In the genomic region with DNA sequence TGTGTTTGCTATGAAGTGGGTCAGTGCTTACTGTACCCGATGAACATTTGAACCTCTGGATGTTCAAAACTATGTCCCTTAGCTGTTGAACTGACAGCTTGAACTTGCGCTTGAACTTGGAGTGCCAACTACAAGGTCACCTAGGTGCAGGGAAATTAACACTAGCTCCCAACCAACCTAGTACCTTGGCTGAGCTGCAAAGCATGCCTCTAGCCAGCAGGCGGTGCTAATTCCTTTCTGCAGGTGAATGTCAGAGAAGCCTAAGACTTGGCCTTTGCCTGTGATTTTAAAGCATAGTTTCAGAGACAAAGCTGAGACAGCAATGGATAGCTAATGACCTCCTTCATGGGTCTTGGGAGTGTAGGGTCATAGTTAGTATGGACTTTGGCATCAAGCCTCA, we compare ENCODE assay signal across 9 mouse cellular contexts. TPM values are rescaled to one million over a fixed set of nuclear protein-coding genes. Genes with fewer than 3 reads are reported as not detected.
DNase-seq lines count a peak whose midpoint lies in the region; ATAC-seq and TF ChIP-seq lines count a peak whose summit lies in the region.
"Had no signal": no experiment of that assay in that cellular context is flagged by ENCODE, and none has a peak within 500 bp of the region (broad histone marks: within the 10 kb centered on the region; RNA-seq: fewer than 3 reads in every experiment).

No protein-coding gene starts in this region.

- intact Hi-C loops in heart, postnatal 36 days (cut with DNase I): loop anchor here (2.0 kb wide), 1 partner anchor 51 kb away; no protein-coding TSS in a partner anchor
- intact Hi-C loops in left cerebral cortex, adult 2 months (cut with DNase I): loop anchor here (2.0 kb wide), 1 partner anchor 51 kb away; no protein-coding TSS in a partner anchor

- ATAC-seq in Patski: peak; percentile 77
- peak; percentile 66 for ATAC-seq in midbrain, embryonic 13.5 days
- no peak for ATAC-seq in stomach, embryonic 15.5 days (ENCODE audit: insufficient read depth, low FRiP score, low read depth)

- in situ Hi-C loops in Patski (cut with MboI; ENCODE audit: low pct_unique_long_range_greater_than_20kb): no loop called here

- POLR2A ChIA-PET in Patski (lab: Charles Lee): interaction anchor here (0.9 kb wide), 1 partner anchor 39 kb away, joined by 3 read pairs; no protein-coding TSS in a partner anchor

- no peaks in the 10 kb centered on the region for H3K27me3 ChIP-seq in Patski
- no peaks in the 10 kb centered on the region for H3K27me3 ChIP-seq in midbrain, embryonic 13.5 days
- no peaks in the 10 kb centered on the region for H3K27me3 ChIP-seq in stomach, embryonic 15.5 days (replicated peaks)

- H3K4me2 ChIP-seq in midbrain, embryonic 13.5 days (replicated peaks): no peak overlapping the region
- H3K4me2 ChIP-seq in stomach, embryonic 15.5 days: no peak overlapping the region

- H3K9ac ChIP-seq in midbrain, embryonic 13.5 days (replicated peaks): no peak overlapping the region
- H3K9ac ChIP-seq in stomach, embryonic 15.5 days: no peak overlapping the region

- no peak overlapping the region for H3K4me3 ChIP-seq in left cerebral cortex, adult 2 months
- H3K4me3 ChIP-seq in midbrain, embryonic 13.5 days (replicated peaks): no peak overlapping the region
- H3K4me3 ChIP-seq in stomach, embryonic 15.5 days (replicated peaks): no peak overlapping the region

- no peak overlapping the region for H3K27ac ChIP-seq in left cerebral cortex, adult 2 months
- no peak overlapping the region for H3K27ac ChIP-seq in midbrain, embryonic 13.5 days
- H3K27ac ChIP-seq in stomach, embryonic 15.5 days: peak overlapping the region; percentile 90; the same call in 1 of the 2 replicates

- no peaks in the 10 kb centered on the region for H3K4me1 ChIP-seq in midbrain, embryonic 13.5 days (replicated peaks)
- peaks cover 21% of the 10 kb centered on the region; the same call in 1 of the 2 replicates for H3K4me1 ChIP-seq in stomach, embryonic 15.5 days

- 54% methylated on average over 3 of the region's 3 CpGs for WGBS in midbrain, embryonic 13.5 days
- WGBS in stomach, embryonic 15.5 days: 50% methylated on average over 3 of the region's 3 CpGs

- TF ChIP-seq CTCF in Patski (IDR thresholded peaks at IDR 0.05): peak; percentile 96
- TF ChIP-seq CTCF in left cerebral cortex, adult 2 months (IDR thresholded peaks at IDR 0.05): peak; percentile 78

- peak; percentile 47 for DNase-seq in cerebellum, adult 8-10 months
- no peak for DNase-seq in cerebellum, adult 11 months
- DNase-seq in Patski (ENCODE audit: low read depth, low spot score): no peak
- DNase-seq in embryo, embryonic 9.5 days (ENCODE audit: extremely low spot score): peak; percentile 57
- DNase-seq in heart, postnatal 36 days: peak; percentile 49 to 58
- DNase-seq in left cerebral cortex, adult 2 months (ENCODE audit: extremely low spot score in 1 of 2, low spot score in 2 of 2): peak; percentile 55 to 57

- H3K36me3 ChIP-seq in midbrain, embryonic 13.5 days: peaks cover 53% of the 10 kb centered on the region
- peaks cover 13% of the 10 kb centered on the region for H3K36me3 ChIP-seq in stomach, embryonic 15.5 days

- no peaks in the 10 kb centered on the region for H3K9me3 ChIP-seq in midbrain, embryonic 13.5 days
- H3K9me3 ChIP-seq in stomach, embryonic 15.5 days: no peaks in the 10 kb centered on the region

- CTCF ChIA-PET in Patski (lab: Charles Lee): interaction anchor here (0.6 to 6.1 kb wide), 28 partner anchors 9 to 229 kb away, joined by 3 to 75 read pairs (median 5); a partner anchor contains a TSS

RNA-seq across cellular contexts. Expression of a gene that starts 12.5 kb away (rescaled TPM):
- polyA plus RNA-seq in Patski (2021): 0.17 TPM
- total RNA-seq in heart, postnatal 36 days (2021): not detected
- total RNA-seq in left cerebral cortex, adult 2 months (2021): not detected
- not detected in 2 replicates for polyA plus RNA-seq in midbrain, embryonic 13.5 days (2015; fragmentation: Nextera tagmentation; extraction: Ambion mirVana)
- not detected in 2 replicates for polyA plus RNA-seq in stomach, embryonic 15.5 days (2015; fragmentation: Nextera tagmentation; extraction: Ambion mirVana)
- polyA plus RNA-seq: liver, embryonic 16.5 days had no signal

RNA-seq across cellular contexts. Expression of a gene that starts 12.9 kb away (rescaled TPM):
- 251 TPM for polyA plus RNA-seq in Patski (2021)
- total RNA-seq in heart, postnatal 36 days (2021): 100 to 1,000 TPM; 218 to 273 TPM
- 100 to 1,000 TPM; 195 to 208 TPM for total RNA-seq in left cerebral cortex, adult 2 months (2021)
- polyA plus RNA-seq in midbrain, embryonic 13.5 days (2015; fragmentation: Nextera tagmentation; extraction: Ambion mirVana): 45.4 and 49.5 TPM in 2 replicates
- 37.9 and 42.6 TPM in 2 replicates for polyA plus RNA-seq in stomach, embryonic 15.5 days (2015; fragmentation: Nextera tagmentation; extraction: Ambion mirVana)

RNA-seq across cellular contexts. Expression of a gene that starts 26.1 kb away (rescaled TPM):
- polyA plus RNA-seq in Patski (2021): 81.0 TPM
- total RNA-seq in heart, postnatal 36 days (2021): 100 to 1,000 TPM in 1 of 2 experiments, 10 to 100 TPM in 1; 97.4 to 107 TPM
- 10 to 100 TPM; 49.5 to 50.2 TPM for total RNA-seq in left cerebral cortex, adult 2 months (2021)
- 34.4 and 35.0 TPM in 2 replicates for polyA plus RNA-seq in midbrain, embryonic 13.5 days (2015; fragmentation: Nextera tagmentation; extraction: Ambion mirVana)
- polyA plus RNA-seq in stomach, embryonic 15.5 days (2015; fragmentation: Nextera tagmentation; extraction: Ambion mirVana): 112 and 118 TPM in 2 replicates

RNA-seq across cellular contexts. Expression of a gene that starts 29.1 kb away (rescaled TPM):
- 0.21 TPM for polyA plus RNA-seq in Patski (2021)
- total RNA-seq in heart, postnatal 36 days (2021): under 1 TPM in 1 of 2 experiments, not detected in 1; 0.14 TPM
- under 1 TPM; 0.14 to 0.30 TPM for total RNA-seq in left cerebral cortex, adult 2 months (2021)
- polyA plus RNA-seq in midbrain, embryonic 13.5 days (2015; fragmentation: Nextera tagmentation; extraction: Ambion mirVana): 0.22 and 0.24 TPM in 2 replicates
- polyA plus RNA-seq in stomach, embryonic 15.5 days (2015; fragmentation: Nextera tagmentation; extraction: Ambion mirVana): 0.08 TPM in 1 of 2 replicates, not detected in the other

RNA-seq across cellular contexts. Expression of a gene that starts 38.2 kb away (rescaled TPM):
- polyA plus RNA-seq in Patski (2021): 114 TPM
- total RNA-seq in heart, postnatal 36 days (2021): 10 to 100 TPM; 12.4 to 14.8 TPM
- 100 to 1,000 TPM; 268 TPM for total RNA-seq in left cerebral cortex, adult 2 months (2021)
- polyA plus RNA-seq in midbrain, embryonic 13.5 days (2015; fragmentation: Nextera tagmentation; extraction: Ambion mirVana): 196 and 215 TPM in 2 replicates
- polyA plus RNA-seq in stomach, embryonic 15.5 days (2015; fragmentation: Nextera tagmentation; extraction: Ambion mirVana): 59.9 and 65.6 TPM in 2 replicates

Comparison
In these comparisons a context has a peak if more than half of its experiments do, and no peak if none do; other contexts are left out.
1. DNase-seq: peak in cerebellum, adult 8-10 months (single experiment), embryo, embryonic 9.5 days (single experiment), heart, postnatal 36 days (2 of 2) and left cerebral cortex, adult 2 months (2 of 2); none in cerebellum, adult 11 months (single experiment) and Patski (single experiment).